Mouse (Mus musculus) E14TG2a.4 (cell line): ENCODE data around the gene C1qtnf9.
A peak's percentile ranks its signal among the peaks of the same experiment; 100 is the strongest.

ENCODE experiments used
- H3K27me3 ChIP-seq: 2 replicates; pipeline ENCODE4 v1.6.1; 2014; ENCODE audit warnings: low read length, control low read depth; ENCODE audit not compliant: insufficient read depth
- H3K36me3 ChIP-seq: 2 replicates; pipeline ENCODE4 v1.6.1; 2014; ENCODE audit warnings: low read length, control low read depth; ENCODE audit not compliant: insufficient read depth
- H3K4me1 ChIP-seq: replicated peaks from 2 replicates; pipeline ENCODE4 v1.6.1; 2014; ENCODE audit warnings: low read depth, low read length, control low read depth
- H3K4me3 ChIP-seq: replicated peaks from 2 replicates; pipeline ENCODE4 v1.5.1; 2014; ENCODE audit warnings: mild to moderate bottlenecking, low read length
- H3K9me3 ChIP-seq: 2 replicates; pipeline ENCODE4 v1.6.1; 2014; ENCODE audit warnings: low read length, control low read depth
- CTCF ChIP-seq: conservative IDR thresholded peaks from 2 replicates; pipeline ENCODE4 v1.5.1; 2014; ENCODE audit warnings: low read length
- NANOG ChIP-seq: IDR thresholded peaks from 2 replicates; pipeline ENCODE4 v1.6.1; 2014; ENCODE audit warnings: borderline replicate concordance, low read length, mixed read lengths
- POU5F1 ChIP-seq: IDR thresholded peaks from 2 replicates; pipeline ENCODE4 v1.6.1; 2014; ENCODE audit warnings: low read length, borderline replicate concordance

The C1qtnf9 gene

GRCm38 (mm10) chr14:60741490-60741981 lies 26.4 kb upstream of the C1qtnf9 start:
- no peak overlapping the region for H3K4me3 ChIP-seq
- TF ChIP-seq POU5F1 (no peak), CTCF (no peak), NANOG (no peak)
- no peaks in the 10 kb centered on the region for H3K27me3 ChIP-seq
- H3K4me1 ChIP-seq, result peaks cover 51% of the 10 kb centered on the region
- no peaks in the 10 kb centered on the region for H3K9me3 ChIP-seq
- peaks cover 35% of the 10 kb centered on the region for H3K36me3 ChIP-seq

- TF ChIP-seq NANOG (no peak), POU5F1 (no peak), CTCF (no peak)
- H3K4me3 ChIP-seq, result no peak overlapping the region
- no peaks in the 10 kb centered on the region for H3K9me3 ChIP-seq
- peaks cover 42% of the 10 kb centered on the region for H3K4me1 ChIP-seq
- H3K27me3 ChIP-seq, result no peaks in the 10 kb centered on the region
- peaks cover 55% of the 10 kb centered on the region for H3K36me3 ChIP-seq
Measured at GRCm38 (mm10) chr14:60743681-60744080, 24.3 kb upstream of the C1qtnf9 start.

- TF ChIP-seq NANOG (no peak), CTCF (no peak), POU5F1 (no peak)
- H3K4me3 ChIP-seq, result no peak overlapping the region
- H3K4me1 ChIP-seq, result peaks cover 31% of the 10 kb centered on the region
- no peaks in the 10 kb centered on the region for H3K27me3 ChIP-seq
- peaks cover 71% of the 10 kb centered on the region for H3K36me3 ChIP-seq
- no peaks in the 10 kb centered on the region for H3K9me3 ChIP-seq
Measured at GRCm38 (mm10) chr14:60745201-60745600, 22.7 kb upstream of the C1qtnf9 start.

- H3K36me3 ChIP-seq, result peaks cover 80% of the 10 kb centered on the region
- H3K4me1 ChIP-seq, result peaks cover 25% of the 10 kb centered on the region
- 0 out of 2 replicates have a peak, but pooled peaks cover 3% of the 10 kb centered on the region for H3K27me3 ChIP-seq
- TF ChIP-seq POU5F1 (no peak), NANOG (no peak), CTCF (no peak)
- H3K4me3 ChIP-seq, result no peak overlapping the region
- H3K9me3 ChIP-seq, result no peaks in the 10 kb centered on the region
Measured at GRCm38 (mm10) chr14:60746141-60746540, 21.8 kb upstream of the C1qtnf9 start.

- Histone ChIP-seq H3K36me3 (peaks cover 72% of the 10 kb centered on the region), H3K4me1 (peaks cover 20% of the 10 kb centered on the region), H3K9me3 (no peaks in the 10 kb centered on the region), H3K4me3 (no peak overlapping the region), H3K27me3 (0 out of 2 replicates have a peak, but pooled peaks cover 3% of the 10 kb centered on the region)
- TF ChIP-seq CTCF (no peak), POU5F1 (no peak), NANOG (no peak)
Measured at GRCm38 (mm10) chr14:60747154-60747870, 20.6 kb upstream of the C1qtnf9 start.

GRCm38 (mm10) chr14:60749880-60750279 lies 18.1 kb upstream of the C1qtnf9 start:
- Histone ChIP-seq H3K4me1 (peaks cover 33% of the 10 kb centered on the region), H3K27me3 (0 out of 2 replicates have a peak, but pooled peaks cover 3% of the 10 kb centered on the region), H3K9me3 (no peaks in the 10 kb centered on the region), H3K36me3 (peaks cover 72% of the 10 kb centered on the region), H3K4me3 (no peak overlapping the region)
- TF ChIP-seq POU5F1 (no peak), CTCF (no peak), NANOG (no peak)

- H3K36me3 ChIP-seq, result peaks cover 75% of the 10 kb centered on the region
- H3K4me1 ChIP-seq, result peaks cover 33% of the 10 kb centered on the region
- 0 out of 2 replicates have a peak, but pooled peaks cover 3% of the 10 kb centered on the region for H3K27me3 ChIP-seq
- no peak overlapping the region for H3K4me3 ChIP-seq
- TF ChIP-seq POU5F1 (no peak), CTCF (no peak), NANOG (no peak)
- no peaks in the 10 kb centered on the region for H3K9me3 ChIP-seq
Measured at GRCm38 (mm10) chr14:60751581-60751980, 16.4 kb upstream of the C1qtnf9 start.

GRCm38 (mm10) chr14:60752892-60753800 lies 14.8 kb upstream of the C1qtnf9 start:
- 0 out of 2 replicates have a peak, but pooled peaks cover 3% of the 10 kb centered on the region for H3K27me3 ChIP-seq
- H3K9me3 ChIP-seq, result no peaks in the 10 kb centered on the region
- peaks cover 75% of the 10 kb centered on the region for H3K36me3 ChIP-seq
- peaks cover 22% of the 10 kb centered on the region for H3K4me1 ChIP-seq
- H3K4me3 ChIP-seq, result no peak overlapping the region
- no peak for TF ChIP-seq CTCF
- TF ChIP-seq NANOG, result peak; percentile 72; the same call in 1 of the 2 replicates

GRCm38 (mm10) chr14:60753801-60754126 lies 14.2 kb upstream of the C1qtnf9 start:
- no peak for TF ChIP-seq NANOG
- no peak for TF ChIP-seq POU5F1
- TF ChIP-seq CTCF, result no peak
- Histone ChIP-seq H3K27me3 (0 out of 2 replicates have a peak, but pooled peaks cover 3% of the 10 kb centered on the region), H3K4me3 (no peak overlapping the region), H3K9me3 (no peaks in the 10 kb centered on the region), H3K36me3 (peaks cover 75% of the 10 kb centered on the region), H3K4me1 (peaks cover 22% of the 10 kb centered on the region)
